Mouse (Mus musculus) neutrophil, adult 59 days (primary cell): ENCODE measurements around the gene Tor4a. TPM values are rescaled to one million over a fixed set of nuclear protein-coding genes. Genes with fewer than 3 reads are reported as not detected.

Experiments used
- total RNA-seq, 2 experiments: library from RNA; stranded (reverse); gene quantifications; 1 replicate in 1 of 2; 2 replicates in 1 of 2; pipeline ENCODE4 v1.2.4; 2023

The Tor4a gene
- total RNA-seq: 10 to 100 TPM; 39.0 to 42.5 TPM

GRCm38 (mm10) chr2:25196172-25196954, at the start of gene Tor4a:
TSS of gene Tor4a (minus strand) at chr2:25196886.

GRCm38 (mm10) chr2:25242101-25242506, 45.4 kb upstream of the Tor4a start, which contains the start of the genes Rnf208 and Cysrt1:
TSS of gene Rnf208 (plus strand) at chr2:25242255.
TSS of gene Cysrt1 (minus strand) at chr2:25242452.

GRCm38 (mm10) chr2:25236614-25237013, 39.9 kb upstream of the Tor4a start, which contains the start of gene Rnf224:
TSS of gene Rnf224 (minus strand) at chr2:25236787.

GRCm38 (mm10) chr2:25234050-25234449, 37.4 kb upstream of the Tor4a start, which contains the start of gene Slc34a3:
TSS of gene Slc34a3 (minus strand) at chr2:25234364.

GRCm38 (mm10) chr2:25224492-25224765, 27.7 kb upstream of the Tor4a start, which contains the start of gene Tubb4b:
TSS of gene Tubb4b (minus strand) at chr2:25224702.

GRCm38 (mm10) chr2:25218445-25218844, 21.8 kb upstream of the Tor4a start, which contains the start of gene Fam166a:
TSS of gene Fam166a (plus strand) at chr2:25218745.

GRCm38 (mm10) chr2:25214444-25214843, 17.8 kb upstream of the Tor4a start, which contains the start of gene Stpg3:
TSS of gene Stpg3 (minus strand) at chr2:25214637.

GRCm38 (mm10) chr2:25211121-25211670, 14.5 kb upstream of the Tor4a start, which contains the start of gene Nelfb:
TSS of gene Nelfb (minus strand) at chr2:25211489.

GRCm38 (mm10) chr2:25180478-25180903, 16.2 kb downstream of the Tor4a start, which contains the start of gene Nrarp:
TSS of gene Nrarp (plus strand) at chr2:25180758.

Other genes starting within 250 kb of the Tor4a start
- gene Zmynd19, start 247.1 kb downstream of the Tor4a start, total RNA-seq: 10 to 100 TPM in 1 of 2 experiments, 1 to 10 TPM in 1; 9.1 to 11.6 TPM
- 1 to 10 TPM; 4.1 to 4.4 TPM for gene Dph7, start 234.5 kb downstream of the Tor4a start, total RNA-seq
- 10 to 100 TPM; 19.4 to 23.6 TPM for gene Mrpl41, start 221.8 kb downstream of the Tor4a start, total RNA-seq
- gene Pnpla7, start 220.9 kb downstream of the Tor4a start, total RNA-seq: 100 to 1,000 TPM; 193 to 200 TPM
- gene Nsmf, start 142.5 kb downstream of the Tor4a start, total RNA-seq: 10 to 100 TPM; 14.5 to 19.9 TPM
- gene Entpd8, start 116.6 kb downstream of the Tor4a start, total RNA-seq: not detected
- gene Noxa1, start 101.7 kb downstream of the Tor4a start, total RNA-seq: not detected
- under 1 TPM; 0.57 to 0.73 TPM for gene Nrarp, start 16.1 kb downstream of the Tor4a start, total RNA-seq
- gene Nelfb, start 14.6 kb upstream of the Tor4a start, total RNA-seq: 10 to 100 TPM; 46.2 to 55.8 TPM
- gene Stpg3, start 17.8 kb upstream of the Tor4a start, total RNA-seq: under 1 TPM; 0.29 to 0.40 TPM
- not detected for gene Fam166a, start 21.9 kb upstream of the Tor4a start, total RNA-seq
- gene Tubb4b, start 27.8 kb upstream of the Tor4a start, total RNA-seq: 100 to 1,000 TPM; 254 to 279 TPM
- not detected for gene Slc34a3, start 37.5 kb upstream of the Tor4a start, total RNA-seq
- gene Rnf224, start 39.9 kb upstream of the Tor4a start, total RNA-seq: not detected
- under 1 TPM in 1 of 2 experiments, not detected in 1; 0.29 TPM for gene Rnf208, start 45.4 kb upstream of the Tor4a start, total RNA-seq
- not detected for gene Cysrt1, start 45.6 kb upstream of the Tor4a start, total RNA-seq
- gene AL732309.1, start 50.0 kb upstream of the Tor4a start, total RNA-seq: 1 to 10 TPM in 1 of 2 experiments, under 1 TPM in 1; 0.53 to 3.2 TPM
- 10 to 100 TPM; 17.8 to 19.1 TPM for gene Tmem203, start 58.6 kb upstream of the Tor4a start, total RNA-seq
- 10 to 100 TPM; 12.7 to 14.6 TPM for gene Tprn, start 65.7 kb upstream of the Tor4a start, total RNA-seq
- 10 to 100 TPM; 60.4 to 61.5 TPM for gene Ssna1, start 75.6 kb upstream of the Tor4a start, total RNA-seq
- 10 to 100 TPM; 79.1 to 82.3 TPM for gene Anapc2, start 75.6 kb upstream of the Tor4a start, total RNA-seq
- gene Tmem210, start 91.3 kb upstream of the Tor4a start, total RNA-seq: not detected
- not detected for gene Lrrc26, start 93.0 kb upstream of the Tor4a start, total RNA-seq
- gene Grin1, start 122.3 kb upstream of the Tor4a start, total RNA-seq: not detected
- gene Man1b1, start 135.5 kb upstream of the Tor4a start, total RNA-seq: 10 to 100 TPM; 39.8 to 46.7 TPM
- gene Dpp7, start 159.5 kb upstream of the Tor4a start, total RNA-seq: 10 to 100 TPM; 11.1 to 21.8 TPM
- gene Uap1l1, start 168.8 kb upstream of the Tor4a start, total RNA-seq: 10 to 100 TPM; 30.5 to 36.8 TPM
- gene Sapcd2, start 175.4 kb upstream of the Tor4a start, total RNA-seq: 10 to 100 TPM in 1 of 2 experiments, 1 to 10 TPM in 1; 9.1 to 11.3 TPM
- gene Entpd2, start 199.0 kb upstream of the Tor4a start, total RNA-seq: not detected
- gene Npdc1, start 202.5 kb upstream of the Tor4a start, total RNA-seq: not detected
- gene Fut7, start 226.4 kb upstream of the Tor4a start, total RNA-seq: 10 to 100 TPM; 16.2 to 20.1 TPM
- 10 to 100 TPM; 17.7 to 22.9 TPM for gene Abca2, start 231.8 kb upstream of the Tor4a start, total RNA-seq